Mouse (Mus musculus): ENCODE measurements around the gene 4930470P17Rik. TPM values are rescaled to one million over a fixed set of nuclear protein-coding genes. Genes with fewer than 3 reads are reported as not detected.

4930470P17Rik gene
- total RNA-seq, 2 experiments from 2014 or later: not detected

DNA sequence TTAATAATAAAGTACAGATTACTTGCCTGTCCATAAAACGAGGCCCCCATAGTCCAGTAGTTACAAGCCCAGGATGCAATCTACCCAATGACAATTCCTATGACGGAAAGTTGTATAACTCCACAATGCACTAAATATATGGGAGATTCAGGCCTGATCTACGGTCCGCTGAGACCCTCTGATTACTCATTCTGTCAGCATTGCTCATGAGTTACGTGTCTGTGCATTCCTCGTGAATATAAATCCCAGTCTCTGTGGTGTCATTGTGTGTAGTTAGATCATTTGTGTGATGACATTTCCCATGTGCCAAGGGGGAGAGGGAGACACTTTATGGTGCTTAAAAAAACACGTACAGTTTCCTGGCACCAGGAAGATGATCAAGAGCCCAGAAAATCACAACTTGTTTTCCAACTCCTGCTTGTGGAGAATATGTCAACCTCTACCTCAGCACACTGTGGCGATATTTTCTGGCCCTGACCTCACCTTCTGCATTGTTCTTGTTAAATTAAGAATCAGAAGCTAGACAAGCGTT is 13.4 kb downstream of the 4930470P17Rik start:
- no peak for ATAC-seq (replicated peaks; ENCODE audit: low FRiP score, poor library complexity, severe bottlenecking)

DNA sequence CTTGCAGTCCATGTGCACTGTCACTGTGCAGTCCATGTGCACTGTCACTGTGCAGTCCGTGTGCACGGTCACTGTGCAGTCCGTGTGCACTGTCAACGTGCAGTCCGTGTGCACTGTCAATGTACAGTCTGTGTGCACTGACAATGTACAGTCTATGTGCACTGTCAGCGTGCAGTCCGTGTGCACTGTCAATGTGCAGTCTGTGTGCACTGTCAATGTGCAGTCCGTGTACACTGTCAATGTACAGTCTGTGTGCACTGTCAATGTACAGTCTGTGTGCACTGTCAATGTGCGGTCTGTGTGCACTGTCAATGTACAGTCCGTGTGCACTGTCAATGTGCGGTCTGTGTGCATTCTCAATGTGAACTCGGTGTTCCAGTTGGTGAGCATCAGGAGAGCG is 17.1 kb downstream of the 4930470P17Rik start:
- ATAC-seq (replicated peaks; ENCODE audit: low FRiP score, poor library complexity, severe bottlenecking): no peak

DNA sequence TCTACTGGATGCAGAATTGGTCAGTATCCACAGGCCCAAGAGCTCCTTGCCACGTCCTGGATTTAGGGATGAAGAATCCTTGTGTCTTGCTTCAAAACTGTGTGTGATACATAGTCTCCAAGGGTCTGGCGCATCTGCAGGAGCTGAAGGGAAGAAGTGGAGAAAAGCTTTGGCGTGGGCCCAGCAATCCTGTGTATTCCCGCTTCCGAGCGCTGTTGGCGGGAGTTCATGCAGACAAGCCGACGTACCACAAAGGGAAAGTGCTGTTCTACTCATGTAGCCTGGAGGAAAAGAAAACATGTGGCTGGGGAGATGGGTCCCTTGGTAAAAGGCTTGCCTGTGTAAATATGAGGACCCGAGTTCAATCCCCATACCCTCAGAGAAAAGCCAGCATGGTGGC is 22.3 kb downstream of the 4930470P17Rik start:
- ATAC-seq (replicated peaks; ENCODE audit: low FRiP score, poor library complexity, severe bottlenecking): no peak

DNA sequence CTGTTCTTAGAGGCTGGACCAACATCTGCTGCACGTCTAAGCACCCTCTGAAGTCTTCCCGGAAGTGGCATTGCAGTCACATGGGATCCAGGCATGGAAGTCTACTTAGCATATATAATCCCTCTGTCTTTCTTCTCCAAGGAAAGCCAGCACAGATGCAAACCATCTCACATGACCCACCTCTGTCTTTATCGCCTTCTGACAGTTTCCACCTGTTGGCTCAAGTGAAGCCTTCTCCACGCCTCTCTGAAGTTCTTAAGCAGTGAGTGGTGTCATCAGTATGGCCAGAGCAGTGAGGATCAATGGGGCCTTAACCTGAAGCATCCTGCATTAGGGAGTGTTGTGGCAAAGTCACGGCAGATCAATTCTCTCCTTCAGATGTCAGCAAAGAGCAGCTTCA is 23.2 kb downstream of the 4930470P17Rik start:
- ATAC-seq (replicated peaks; ENCODE audit: low FRiP score, poor library complexity, severe bottlenecking): no peak

DNA sequence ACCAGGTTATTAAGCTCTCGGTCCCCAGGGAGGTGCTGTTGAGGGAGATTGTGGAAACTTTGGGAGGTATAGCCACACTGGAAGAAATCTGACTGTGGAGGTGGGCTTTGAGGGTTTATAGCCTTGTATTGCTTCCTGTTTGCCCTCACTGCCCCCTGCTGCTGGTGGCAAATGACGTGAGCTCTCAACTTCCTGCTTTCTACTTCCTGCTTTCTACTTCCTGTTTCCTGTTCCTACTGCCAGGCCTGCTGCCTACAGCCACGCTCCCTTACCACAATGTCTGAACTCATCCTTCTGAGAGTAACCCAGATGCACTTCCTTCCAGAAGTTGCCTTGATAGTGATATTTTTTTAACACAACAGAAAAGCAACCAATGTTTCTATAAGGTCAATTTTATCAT is 24.3 kb downstream of the 4930470P17Rik start:
- ATAC-seq (replicated peaks; ENCODE audit: low FRiP score, poor library complexity, severe bottlenecking): no peak

DNA sequence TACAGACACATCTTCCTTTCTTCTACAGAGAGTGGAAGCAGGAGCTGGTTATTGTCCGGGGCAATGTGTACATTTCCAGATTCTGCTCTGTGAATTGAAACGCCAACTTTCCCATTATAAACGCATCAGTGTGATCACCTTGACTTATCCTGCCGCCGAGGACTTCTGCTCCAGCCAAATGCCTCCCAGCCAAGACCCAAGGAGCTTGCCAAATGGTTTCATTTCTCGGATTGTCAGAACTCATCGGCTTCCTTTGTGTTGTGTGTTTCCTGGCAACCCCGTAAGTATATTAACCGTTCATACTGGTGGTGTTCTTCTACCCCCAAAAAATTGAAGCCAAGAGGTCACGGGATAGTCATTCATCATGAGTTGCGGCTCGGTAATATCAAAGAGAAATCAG is 25.7 kb downstream of the 4930470P17Rik start:
- ATAC-seq (replicated peaks; ENCODE audit: low FRiP score, poor library complexity, severe bottlenecking): no peak

DNA sequence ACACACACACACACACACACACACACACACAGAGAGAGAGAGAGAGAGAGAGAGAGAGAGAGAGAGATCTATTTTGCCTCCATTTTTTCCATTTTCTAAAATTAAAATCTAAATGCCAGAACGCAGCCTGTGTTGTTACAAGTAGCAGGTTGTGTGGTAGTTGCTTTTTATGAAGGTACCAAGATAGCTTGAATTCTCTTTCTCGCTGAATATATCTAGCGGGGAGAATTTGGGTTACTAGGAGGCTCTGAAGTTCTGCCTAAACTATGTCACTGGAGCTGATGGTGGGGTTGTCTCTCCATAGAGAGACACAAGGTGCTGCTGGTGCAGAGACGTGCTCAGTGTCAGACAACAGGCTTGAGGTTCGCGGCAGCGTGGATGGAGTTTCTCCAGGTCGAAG is 36.8 kb downstream of the 4930470P17Rik start:
- no peak for ATAC-seq (replicated peaks; ENCODE audit: low FRiP score, poor library complexity, severe bottlenecking)

DNA sequence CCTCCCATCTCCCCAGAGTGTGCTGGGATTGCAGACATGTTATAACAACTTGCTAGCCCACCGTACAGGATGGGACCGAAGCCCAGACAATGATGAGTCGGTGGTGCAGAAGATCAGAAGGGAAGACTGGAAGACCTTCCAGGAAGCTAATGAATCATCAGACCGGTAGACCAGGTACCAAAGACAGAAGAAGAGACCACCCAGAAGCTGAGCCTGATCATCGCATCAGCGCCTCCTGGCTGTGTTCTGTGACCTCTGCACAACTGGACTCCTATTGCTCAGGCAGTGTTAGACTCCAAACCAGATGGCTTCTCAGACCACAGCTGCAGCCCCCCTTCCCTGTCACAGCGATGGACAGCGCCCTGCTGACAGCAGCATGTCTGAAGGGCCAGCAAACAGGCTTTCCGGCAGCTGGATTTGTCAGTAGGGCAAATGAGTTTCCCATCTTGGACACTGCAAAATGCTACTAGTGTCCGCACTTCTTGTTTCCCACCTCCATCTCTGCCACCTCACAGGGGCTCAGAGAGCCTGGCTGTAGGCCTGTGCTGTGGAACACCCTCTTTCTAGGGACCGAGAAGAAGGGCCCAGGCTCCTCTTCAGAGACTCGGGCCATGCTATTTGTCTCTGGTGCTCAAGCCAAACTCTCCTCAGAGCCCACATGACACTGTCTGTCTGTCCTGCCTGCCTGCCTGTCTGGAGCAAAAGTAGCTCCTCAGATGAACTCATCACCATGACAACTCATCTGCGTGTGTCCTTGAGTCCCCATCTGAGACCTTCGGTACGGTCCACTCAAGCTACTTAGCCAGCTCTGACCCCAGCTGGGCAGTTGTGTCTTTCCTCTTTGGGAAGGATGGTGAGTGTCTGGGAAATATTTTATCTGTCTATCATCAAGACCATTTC is 37.6 kb downstream of the 4930470P17Rik start:
- no peak for ATAC-seq (replicated peaks; ENCODE audit: low FRiP score, poor library complexity, severe bottlenecking)

DNA sequence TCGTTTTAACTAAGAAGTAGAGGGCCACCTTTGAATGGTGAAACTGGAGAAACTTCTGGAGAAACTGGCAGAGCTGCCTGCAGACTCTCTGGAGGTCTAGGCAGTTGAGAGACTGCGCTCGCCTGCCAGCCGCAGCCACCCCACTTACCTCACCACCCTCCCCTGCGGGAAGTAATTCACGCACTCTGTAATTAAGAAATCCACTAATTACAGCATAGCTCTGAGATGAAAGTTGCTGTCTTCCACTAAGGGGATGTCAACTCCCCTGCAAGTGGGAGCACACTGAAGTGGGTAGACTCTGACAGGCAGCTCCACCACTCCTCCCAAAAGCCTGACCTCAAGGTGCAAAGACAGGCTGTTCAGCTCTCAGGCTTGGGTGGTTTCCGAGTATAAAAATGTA is 49.7 kb downstream of the 4930470P17Rik start:
- ATAC-seq (replicated peaks; ENCODE audit: low FRiP score, poor library complexity, severe bottlenecking): no peak

DNA sequence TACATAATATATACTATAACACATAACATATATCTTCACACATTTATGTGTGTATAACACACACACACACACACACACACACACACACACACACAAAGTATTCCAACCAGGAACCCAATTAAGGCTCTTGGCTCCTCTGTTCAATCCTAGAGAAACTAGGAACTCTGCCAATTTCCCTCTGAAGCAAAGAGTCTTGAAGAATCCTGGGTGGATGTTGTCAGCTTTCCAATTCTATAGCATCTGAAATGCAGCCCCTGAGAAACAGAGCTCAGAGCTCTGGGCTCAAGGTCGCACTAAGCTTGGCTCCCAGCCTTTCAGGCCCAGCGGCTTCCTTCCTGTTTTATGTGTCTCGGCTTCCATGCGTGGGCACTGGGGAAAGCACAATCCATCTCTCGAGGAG is 51.6 kb downstream of the 4930470P17Rik start:
- ATAC-seq (replicated peaks; ENCODE audit: low FRiP score, poor library complexity, severe bottlenecking): no peak

DNA sequence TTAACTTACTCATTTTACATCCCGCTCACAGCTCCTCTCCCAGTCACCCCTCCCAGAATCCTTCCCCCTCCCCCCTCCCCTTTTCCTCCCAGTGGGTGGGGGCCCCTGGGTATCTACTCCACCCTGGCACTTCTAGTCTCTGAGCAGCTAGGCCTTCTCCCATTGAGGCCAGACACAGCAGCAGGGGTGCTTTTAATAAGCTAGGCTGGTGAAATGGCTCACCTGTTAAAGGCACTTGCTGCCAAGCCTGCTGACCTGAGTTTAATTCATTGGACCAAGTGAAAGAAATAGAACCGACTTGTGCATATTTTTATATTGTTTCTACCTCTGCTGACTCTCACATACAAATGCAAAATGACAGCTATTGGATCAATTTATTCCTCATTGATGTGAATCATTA is 52.7 kb downstream of the 4930470P17Rik start:
- ATAC-seq (replicated peaks; ENCODE audit: low FRiP score, poor library complexity, severe bottlenecking): no peak

DNA sequence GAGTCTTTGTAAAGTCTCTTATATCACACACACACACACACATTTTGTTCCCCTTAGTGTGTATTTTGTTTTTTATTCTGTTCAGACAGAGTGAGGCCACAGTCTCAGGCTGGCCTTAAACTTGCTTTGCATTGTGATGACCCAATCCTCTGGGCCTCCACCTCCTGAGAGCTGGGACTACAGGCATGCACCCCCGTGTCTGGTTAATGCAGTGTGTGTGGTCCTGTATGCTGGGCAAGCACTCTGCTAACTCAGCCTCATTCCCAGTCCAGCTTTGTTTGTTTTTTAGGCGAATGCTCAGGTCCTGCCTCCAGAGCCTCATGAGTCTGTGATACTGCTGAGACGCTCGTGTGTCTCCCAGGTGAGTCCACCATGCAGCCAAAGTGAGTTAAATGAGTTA is 53.8 kb downstream of the 4930470P17Rik start:
- ATAC-seq (replicated peaks; ENCODE audit: low FRiP score, poor library complexity, severe bottlenecking): no peak

DNA sequence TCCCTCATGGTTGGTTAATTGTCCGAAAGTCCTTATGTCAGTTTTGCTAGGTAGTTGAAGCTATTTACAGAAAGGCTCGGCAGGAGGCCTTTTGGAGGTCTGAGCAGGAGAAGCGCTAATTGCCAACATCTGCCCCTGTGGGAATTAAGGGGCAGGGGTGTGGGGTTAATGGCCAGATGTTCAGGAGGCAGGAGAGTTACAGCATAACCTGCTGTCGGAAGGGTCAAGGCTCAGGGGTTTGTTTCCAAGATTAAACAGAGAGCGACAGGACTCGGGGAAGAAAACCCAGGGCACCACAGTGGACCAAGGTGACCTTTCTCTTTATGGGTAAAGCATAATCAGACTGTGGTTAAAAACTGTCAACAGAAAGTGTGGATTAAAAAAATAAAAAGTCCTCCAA is 54.3 kb downstream of the 4930470P17Rik start:
- no peak for ATAC-seq (replicated peaks; ENCODE audit: low FRiP score, poor library complexity, severe bottlenecking)

DNA sequence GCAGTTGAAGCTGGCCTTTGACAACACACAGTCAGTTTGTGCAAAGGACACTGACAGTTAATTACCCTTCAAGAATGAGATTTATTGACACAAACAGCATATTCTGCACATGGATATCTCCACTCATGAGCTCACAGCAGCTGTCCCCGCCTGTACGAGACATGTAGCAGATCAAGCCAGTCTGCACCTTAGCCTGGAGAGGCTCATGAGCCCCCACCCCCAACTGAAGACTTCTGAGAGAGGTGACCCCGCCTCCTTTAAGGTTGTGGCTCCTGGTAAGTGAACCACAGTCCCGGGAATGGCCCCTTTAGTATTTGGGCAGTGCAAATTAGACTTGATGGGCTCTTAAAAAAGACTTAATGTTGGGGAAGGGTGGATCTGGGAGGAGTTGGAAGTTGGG is 56.1 kb downstream of the 4930470P17Rik start:
- ATAC-seq (replicated peaks; ENCODE audit: low FRiP score, poor library complexity, severe bottlenecking): no peak

DNA sequence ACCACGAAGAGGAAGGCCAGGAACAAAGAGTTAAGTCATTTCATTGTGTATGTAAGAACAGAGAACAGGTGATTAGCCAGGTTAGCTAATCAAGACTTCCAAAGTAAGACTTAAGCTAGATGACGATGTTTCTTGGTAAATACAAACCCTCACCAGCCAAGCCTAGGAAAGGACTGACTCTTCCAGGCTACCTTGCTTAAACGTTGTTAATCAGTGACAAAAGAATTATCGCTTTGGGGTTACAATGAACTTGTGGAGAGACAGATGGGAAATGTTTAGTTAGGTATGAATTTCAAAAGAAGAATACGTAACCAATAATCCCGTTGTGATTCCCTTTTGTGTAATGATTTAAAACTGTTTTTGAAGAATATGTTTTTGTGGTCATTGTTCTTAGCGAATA is 56.9 kb downstream of the 4930470P17Rik start:
- ATAC-seq (replicated peaks; ENCODE audit: low FRiP score, poor library complexity, severe bottlenecking): no peak

DNA sequence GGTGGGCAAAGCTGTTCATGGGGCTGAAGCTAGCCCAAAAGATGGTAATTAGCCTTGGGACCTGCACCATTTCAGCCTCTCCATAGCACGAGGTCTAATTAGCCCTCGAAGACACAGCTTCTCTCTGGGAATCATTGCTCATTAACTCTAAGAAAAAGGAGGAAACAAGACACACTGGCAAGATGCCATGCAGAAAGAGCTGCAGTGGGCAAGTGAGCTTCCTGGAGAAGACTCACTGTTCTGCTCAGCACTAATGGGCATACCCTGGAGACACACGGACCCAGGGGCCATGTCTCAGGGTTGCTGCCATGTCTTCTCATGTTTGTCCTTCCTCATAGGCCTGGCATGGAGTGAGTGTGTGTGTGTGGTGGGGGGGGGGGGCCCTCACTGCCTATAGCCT is 57.7 kb downstream of the 4930470P17Rik start:
- ATAC-seq (replicated peaks; ENCODE audit: low FRiP score, poor library complexity, severe bottlenecking): no peak

DNA sequence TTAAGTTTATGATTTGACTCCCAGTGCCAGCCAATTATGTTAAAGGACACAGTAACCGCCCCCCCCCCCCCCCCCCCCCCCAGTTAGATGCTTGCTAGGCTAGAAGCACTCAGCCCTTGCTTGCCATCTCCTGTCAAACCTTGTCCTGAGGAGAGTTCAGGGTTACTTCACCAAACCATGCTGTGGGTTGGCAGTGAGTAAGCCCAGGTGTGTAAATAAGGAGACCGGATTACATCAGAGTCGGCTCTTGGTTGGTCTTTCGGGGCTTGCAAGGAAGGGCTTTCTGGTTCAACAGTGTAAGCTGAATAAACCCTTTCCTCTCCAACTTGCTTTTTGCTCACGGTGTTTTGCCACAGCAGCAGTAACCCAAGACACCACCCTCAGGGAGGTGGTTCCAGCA is 58.2 kb downstream of the 4930470P17Rik start:
- ATAC-seq (replicated peaks; ENCODE audit: low FRiP score, poor library complexity, severe bottlenecking): no peak

DNA sequence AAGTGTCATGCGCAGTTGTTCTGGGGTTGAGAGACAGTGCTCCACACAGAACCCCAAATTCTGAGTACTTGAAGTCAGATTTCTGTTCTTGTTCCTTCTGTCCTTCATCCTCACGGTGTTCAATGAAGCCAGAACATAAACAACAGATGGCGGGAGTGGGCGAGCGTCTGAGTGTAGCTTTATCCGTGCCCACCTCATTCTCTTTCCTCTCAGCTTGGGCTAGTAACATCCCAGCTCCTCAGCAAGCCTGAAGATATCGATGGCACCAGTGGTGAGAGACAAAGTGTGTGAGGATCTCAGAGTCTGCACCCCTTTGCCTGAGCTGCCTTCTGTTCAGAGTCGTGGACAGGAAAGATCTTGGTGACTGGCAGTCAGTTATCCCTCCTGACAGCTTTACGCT is 62.6 kb downstream of the 4930470P17Rik start:
- ATAC-seq (replicated peaks; ENCODE audit: low FRiP score, poor library complexity, severe bottlenecking): no peak

DNA sequence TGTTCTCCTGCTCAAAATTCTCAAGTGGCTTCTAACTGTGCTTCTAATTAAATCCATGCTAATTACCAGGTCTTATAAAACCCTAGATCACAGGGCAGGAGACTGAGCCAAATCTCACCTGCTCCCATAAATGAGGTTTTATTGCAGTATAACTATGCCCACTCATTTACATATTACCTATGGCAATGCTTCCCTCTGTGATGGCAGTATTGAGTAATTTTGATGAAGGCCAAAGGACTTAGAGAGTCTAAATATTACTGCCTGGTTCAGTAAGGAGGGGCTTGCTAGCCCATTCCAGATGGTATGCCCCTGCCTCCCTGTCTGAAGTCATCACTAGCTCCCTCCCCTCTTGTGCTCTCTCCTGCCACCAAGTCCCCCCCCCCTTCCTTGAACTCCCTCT is 66.0 kb downstream of the 4930470P17Rik start:
- no peak for ATAC-seq (replicated peaks; ENCODE audit: low FRiP score, poor library complexity, severe bottlenecking)

DNA sequence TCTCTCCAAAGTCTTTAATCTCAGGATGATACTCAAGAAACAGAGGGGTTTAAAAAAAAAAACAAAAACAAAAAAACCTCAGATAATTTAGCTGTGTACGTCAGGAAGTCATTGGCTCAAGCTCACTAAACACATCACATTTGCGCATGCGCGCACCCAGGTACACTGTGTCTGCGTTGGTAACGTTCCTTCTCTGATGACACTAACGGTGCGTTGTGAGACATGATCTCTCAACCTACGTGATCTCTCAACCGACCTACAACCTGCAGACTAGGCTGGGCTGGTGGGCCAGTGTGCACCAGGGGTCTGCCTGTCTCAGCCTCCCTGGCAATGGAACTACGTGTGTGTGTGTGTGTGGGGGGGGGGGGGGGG is 67.0 kb downstream of the 4930470P17Rik start:
- no peak for ATAC-seq (replicated peaks; ENCODE audit: low FRiP score, poor library complexity, severe bottlenecking)

DNA sequence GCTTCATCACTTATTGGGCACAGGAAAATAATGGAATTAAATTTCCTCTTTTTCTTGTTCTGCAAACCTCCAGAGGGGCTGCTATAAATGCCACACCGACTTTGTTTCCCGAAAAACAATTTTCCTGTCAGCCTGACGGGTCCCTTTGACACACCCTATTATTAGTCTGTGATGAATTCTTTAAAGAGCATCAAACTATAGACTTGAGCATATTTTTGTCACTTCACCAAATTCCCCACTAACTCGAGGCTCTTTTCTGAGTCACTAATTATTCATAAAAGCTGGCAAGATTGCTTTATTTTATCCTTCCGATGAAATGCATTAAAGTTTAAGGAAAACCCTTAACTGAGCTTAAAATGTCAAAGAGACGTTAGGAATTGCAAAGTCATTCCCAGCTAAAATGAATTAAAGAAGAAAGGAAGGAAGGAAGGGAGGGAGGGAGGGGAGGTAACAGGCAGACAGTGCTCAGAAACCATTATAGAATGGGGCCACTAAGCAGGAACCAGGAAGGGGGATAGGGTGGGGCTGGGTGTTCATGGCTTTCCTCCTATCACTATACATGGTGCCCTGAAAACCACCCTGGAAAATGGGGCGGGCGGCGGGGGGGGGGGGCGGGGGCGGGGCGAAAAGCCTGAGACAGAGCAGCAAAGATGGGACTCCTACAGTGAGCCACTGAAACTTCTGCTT is 67.6 kb downstream of the 4930470P17Rik start:
- ATAC-seq (replicated peaks; ENCODE audit: low FRiP score, poor library complexity, severe bottlenecking): no peak

Measured in erythroblast, adult 5-6 weeks (primary cell).